Mouse (Mus musculus) testis, adult 2 months (tissue): ENCODE data around the gene Timd4. TPM values are rescaled to one million over a fixed set of nuclear protein-coding genes. Genes with fewer than 3 reads are reported as not detected.

Experiments used
- H3K27ac ChIP-seq: fragments of 200-500 bp; 2 replicates; pipeline ENCODE4 v1.5.1; 2012; ENCODE audit warnings: low read depth, low read length; ENCODE audit not compliant: control insufficient read depth, insufficient read depth
- H3K27me3 ChIP-seq: fragments of 200-500 bp; 2 replicates; pipeline ENCODE4 v1.6.1; 2012; ENCODE audit warnings: mild to moderate bottlenecking, low read length, moderate library complexity; ENCODE audit not compliant: control insufficient read depth, insufficient read depth
- H3K36me3 ChIP-seq: fragments of 200-500 bp; 2 replicates; pipeline ENCODE4 v1.6.1; 2012; ENCODE audit warnings: mild to moderate bottlenecking, low read length; ENCODE audit not compliant: control insufficient read depth, insufficient read depth
- H3K4me1 ChIP-seq: fragments of 200-500 bp; 2 replicates; pipeline ENCODE4 v1.6.1; 2012; ENCODE audit warnings: low read length; ENCODE audit not compliant: control insufficient read depth, insufficient read depth
- H3K4me3 ChIP-seq: fragments of 200-500 bp; 2 replicates; pipeline ENCODE4 v1.5.1; 2012; ENCODE audit warnings: low read depth, mild to moderate bottlenecking, low read length, moderate library complexity, mixed read lengths; ENCODE audit not compliant: control insufficient read depth
- CTCF ChIP-seq: fragments of 200-500 bp; IDR thresholded peaks from 2 replicates; pipeline ENCODE4 v1.5.1; 2012; ENCODE audit warnings: low read depth, mild to moderate bottlenecking, inconsistent platforms, low read length, moderate library complexity; ENCODE audit not compliant: control insufficient read depth, insufficient read depth, insufficient replicate concordance
- POLR2A ChIP-seq: fragments of 200-500 bp; IDR thresholded peaks from 2 replicates; pipeline ENCODE4 v1.6.1; 2012; ENCODE audit warnings: low read depth, mild to moderate bottlenecking, inconsistent platforms, low read length, moderate library complexity; ENCODE audit not compliant: control insufficient read depth
- polyA plus RNA-seq: library from polyadenylated mRNA; depleted of rRNA; stranded (reverse); fragments of >200 nt; gene quantifications from 2 replicates; pipeline ENCODE4 v1.2.3, GENCODE M21; 2012; rRNA removed

Timd4 gene
- 0.07 and 0.25 TPM in 2 replicates for polyA plus RNA-seq

DNA sequence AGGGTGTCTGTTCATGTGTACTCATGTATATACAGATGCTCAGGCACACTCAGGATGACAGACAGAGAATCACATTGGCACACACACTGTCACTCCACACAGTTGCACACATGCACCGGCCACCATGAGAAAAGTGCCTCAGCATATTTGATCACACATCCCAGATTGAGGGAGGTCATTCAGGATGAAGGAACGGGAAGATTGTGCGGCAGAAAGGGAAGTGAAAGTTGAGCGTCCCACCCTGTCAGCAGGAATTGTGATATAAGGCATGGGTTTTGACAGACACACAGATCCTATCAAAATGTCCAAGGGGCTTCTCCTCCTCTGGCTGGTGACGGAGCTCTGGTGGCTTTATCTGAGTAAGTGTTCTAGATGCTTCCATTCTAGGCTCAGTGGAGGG, at the start of gene Timd4:
TSS of gene Timd4 (plus strand) at position 290 of the 400 bp plus-strand sequence.
- no peaks in the 10 kb centered on the region for H3K27me3 ChIP-seq
- H3K4me1 ChIP-seq = no peaks in the 10 kb centered on the region
- no peak within 1 kb of the TSS for H3K27ac ChIP-seq
- H3K36me3 ChIP-seq = no peaks in the 10 kb centered on the region
- no peak within 1 kb of the TSS for H3K4me3 ChIP-seq
- TF ChIP-seq CTCF (no peak), POLR2A (no peak)

GRCm38 (mm10) chr11:46776879-46777278, 33.7 kb upstream of the Timd4 start:
- Histone ChIP-seq H3K27ac (no peak overlapping the region), H3K36me3 (no peaks in the 10 kb centered on the region), H3K4me3 (no peak overlapping the region), H3K4me1 (no peaks in the 10 kb centered on the region), H3K27me3 (no peaks in the 10 kb centered on the region)
- TF ChIP-seq POLR2A (no peak), CTCF (no peak)

- H3K4me1 ChIP-seq = no peaks in the 10 kb centered on the region
- no peak overlapping the region for H3K4me3 ChIP-seq
- TF ChIP-seq CTCF (no peak), POLR2A (no peak)
- no peaks in the 10 kb centered on the region for H3K36me3 ChIP-seq
- no peaks in the 10 kb centered on the region for H3K27me3 ChIP-seq
- no peak overlapping the region for H3K27ac ChIP-seq
Observed at GRCm38 (mm10) chr11:46779811-46780210, 30.8 kb upstream of the Timd4 start.

DNA sequence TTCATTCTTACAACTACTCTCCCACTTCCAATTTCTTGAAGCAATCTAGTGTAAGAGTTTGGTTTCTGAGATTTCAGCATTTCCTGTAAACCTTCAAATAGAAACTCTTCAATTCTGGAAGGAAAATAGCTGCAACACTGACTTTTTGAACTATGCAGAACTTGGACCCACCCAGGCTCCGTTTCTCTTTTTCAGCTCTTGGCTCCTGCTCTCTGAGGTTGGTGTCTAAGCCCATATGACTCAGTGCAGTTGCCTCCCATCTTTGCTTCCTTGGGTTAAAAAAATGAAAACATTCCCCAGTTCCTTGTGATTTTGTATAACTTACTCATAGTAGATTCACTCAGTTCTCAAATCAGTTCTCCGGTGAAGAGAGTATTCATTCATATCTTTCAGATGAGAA, 6.2 kb upstream of the Timd4 start:
- no peaks in the 10 kb centered on the region for H3K27me3 ChIP-seq
- H3K4me3 ChIP-seq = no peak overlapping the region
- H3K4me1 ChIP-seq = no peaks in the 10 kb centered on the region
- no peak overlapping the region for H3K27ac ChIP-seq
- no peak for TF ChIP-seq POLR2A
- TF ChIP-seq CTCF = no peak
- no peaks in the 10 kb centered on the region for H3K36me3 ChIP-seq

GRCm38 (mm10) chr11:46817692-46818091, 7.1 kb downstream of the Timd4 start:
- TF ChIP-seq CTCF (no peak), POLR2A (no peak)
- no peaks in the 10 kb centered on the region for H3K36me3 ChIP-seq

DNA sequence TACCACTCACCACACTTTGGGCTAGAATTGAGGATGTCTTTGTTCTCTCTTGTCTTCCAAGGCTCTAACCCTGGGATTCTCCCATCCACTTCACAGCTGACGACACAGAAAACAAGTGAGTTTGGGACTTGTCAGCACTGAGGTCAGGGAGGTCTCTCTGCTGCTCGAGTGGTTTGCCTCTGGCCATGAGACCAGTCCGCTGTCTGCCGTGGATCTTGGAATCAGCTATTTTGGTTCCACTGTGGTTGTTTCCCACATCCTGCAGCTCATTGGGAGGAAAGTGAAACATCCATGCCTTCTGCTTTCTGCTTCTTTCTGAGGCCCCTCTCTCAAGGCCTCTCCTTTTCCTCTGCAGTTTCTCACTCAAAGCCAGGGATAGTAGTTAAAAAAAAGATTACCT, 9.3 kb downstream of the Timd4 start:
- Histone ChIP-seq H3K27ac (no peak overlapping the region), H3K4me3 (no peak overlapping the region), H3K4me1 (no peaks in the 10 kb centered on the region), H3K36me3 (no peaks in the 10 kb centered on the region), H3K27me3 (no peaks in the 10 kb centered on the region)
- no peak for TF ChIP-seq POLR2A
- no peak for TF ChIP-seq CTCF

More at GRCm38 (mm10) chr11:46817692-46818091, 7.1 kb downstream of the Timd4 start:
- H3K4me3 ChIP-seq = no peak overlapping the region
- no peak overlapping the region for H3K27ac ChIP-seq
- no peaks in the 10 kb centered on the region for H3K27me3 ChIP-seq
- H3K4me1 ChIP-seq = no peaks in the 10 kb centered on the region

- TF ChIP-seq CTCF = no peak
- no peak for TF ChIP-seq POLR2A
- no peak overlapping the region for H3K4me3 ChIP-seq
- H3K36me3 ChIP-seq = no peaks in the 10 kb centered on the region
- no peaks in the 10 kb centered on the region for H3K27me3 ChIP-seq
- H3K27ac ChIP-seq = no peak overlapping the region
- H3K4me1 ChIP-seq = no peaks in the 10 kb centered on the region
Observed at GRCm38 (mm10) chr11:46830348-46830747, 19.7 kb downstream of the Timd4 start.

DNA sequence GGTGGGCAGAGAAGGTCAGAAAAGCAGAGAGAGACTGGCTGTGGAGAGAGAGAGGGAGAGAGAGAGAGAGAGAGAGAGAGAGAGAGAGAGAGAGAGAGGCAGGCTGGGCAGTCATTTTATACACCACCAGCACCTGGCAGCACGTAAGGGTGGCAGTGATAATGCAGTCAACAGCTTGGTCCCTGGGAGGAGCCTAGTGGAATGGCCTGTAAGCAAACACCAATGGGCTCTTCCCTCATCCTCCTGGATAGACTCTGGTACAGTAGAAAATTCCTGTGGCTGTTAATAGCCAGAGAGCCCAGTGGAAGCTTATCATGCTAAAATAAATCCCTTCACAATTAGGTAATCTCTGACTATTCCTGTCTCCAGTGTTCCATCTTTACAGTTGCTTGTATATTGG, 24.5 kb downstream of the Timd4 start:
- no peaks in the 10 kb centered on the region for H3K36me3 ChIP-seq
- H3K4me1 ChIP-seq = no peaks in the 10 kb centered on the region
- no peak overlapping the region for H3K4me3 ChIP-seq
- TF ChIP-seq POLR2A = no peak
- no peak for TF ChIP-seq CTCF
- no peak overlapping the region for H3K27ac ChIP-seq
- H3K27me3 ChIP-seq = no peaks in the 10 kb centered on the region
